Mouse (Mus musculus): ENCODE results near the gene Nceh1. TPM values are rescaled to one million over a fixed set of nuclear protein-coding genes. Genes with fewer than 3 reads are reported as not detected.
A peak's percentile ranks its signal among the peaks of the same experiment; 100 is the strongest.

Gene Nceh1
- 188 TPM for polyA plus RNA-seq (2021)

DNA sequence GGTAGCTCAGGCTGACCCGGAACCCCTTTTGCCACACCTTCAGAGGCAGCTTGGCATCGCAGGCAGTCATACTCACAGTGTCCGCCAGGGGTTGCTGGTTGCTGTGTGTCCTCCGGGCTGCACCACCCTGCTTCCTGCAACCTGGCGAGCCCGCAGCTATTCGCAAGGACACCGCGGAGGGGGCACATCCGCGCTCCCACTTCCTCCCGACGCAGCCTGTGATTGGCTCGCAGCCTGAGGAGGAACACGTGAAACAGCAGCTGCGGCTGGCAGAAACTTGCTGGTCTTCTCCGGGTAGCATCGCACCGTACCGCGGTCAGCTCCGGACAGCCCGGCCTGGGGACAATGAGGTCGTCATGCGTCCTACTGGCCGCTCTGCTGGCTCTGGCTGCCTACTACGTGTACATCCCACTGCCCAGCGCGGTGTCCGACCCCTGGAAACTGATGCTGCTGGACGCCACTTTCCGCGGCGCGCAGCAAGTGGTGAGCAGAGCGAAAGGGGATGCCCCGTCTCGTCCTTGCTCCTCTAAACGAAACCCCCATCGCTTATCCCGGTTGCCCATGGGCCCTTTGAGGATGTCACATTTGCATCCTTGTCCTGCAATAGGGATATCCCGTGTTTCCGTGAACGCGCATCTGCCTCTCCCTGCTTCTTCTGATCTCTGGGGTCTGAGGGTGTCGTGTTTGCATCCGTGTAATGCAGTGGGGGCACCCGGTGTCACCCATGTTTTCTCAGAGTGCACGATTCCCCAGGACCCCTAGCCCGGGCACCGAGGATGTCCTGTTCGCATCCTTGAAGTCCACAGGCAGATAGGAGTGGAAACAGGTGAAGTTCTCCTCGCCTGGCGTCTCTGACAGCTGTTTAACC is at the start of gene Nceh1:
Gene Nceh1 (plus strand): TSS at position 233 of the 868 bp plus-strand sequence.
- no peak for TF ChIP-seq CTCF (IDR thresholded peaks at IDR 0.05)
- in situ Hi-C loops (cut with MboI; ENCODE audit: low pct_unique_long_range_greater_than_20kb): loop anchor here (5.0 kb wide), 1 partner anchor 54 kb away; no protein-coding TSS in a partner anchor
- ATAC-seq (peak; percentile 98), DNase-seq (ENCODE audit: low read depth, low spot score) (peak; percentile 95)
- ChIA-PET CTCF (interaction anchor here (0.6 to 21.2 kb wide), 23 partner anchors 10 to 156 kb away, joined by 3 to 272 read pairs (median 5); partner anchors contain the start of gene Ect2), POLR2A (interaction anchor here (0.5 to 4.3 kb wide), 6 partner anchors 11 to 57 kb away, joined by 3 to 20 read pairs (median 6); no protein-coding TSS in a partner anchor)
- H3K27me3 ChIP-seq: no peaks in the 10 kb centered on the region

DNA sequence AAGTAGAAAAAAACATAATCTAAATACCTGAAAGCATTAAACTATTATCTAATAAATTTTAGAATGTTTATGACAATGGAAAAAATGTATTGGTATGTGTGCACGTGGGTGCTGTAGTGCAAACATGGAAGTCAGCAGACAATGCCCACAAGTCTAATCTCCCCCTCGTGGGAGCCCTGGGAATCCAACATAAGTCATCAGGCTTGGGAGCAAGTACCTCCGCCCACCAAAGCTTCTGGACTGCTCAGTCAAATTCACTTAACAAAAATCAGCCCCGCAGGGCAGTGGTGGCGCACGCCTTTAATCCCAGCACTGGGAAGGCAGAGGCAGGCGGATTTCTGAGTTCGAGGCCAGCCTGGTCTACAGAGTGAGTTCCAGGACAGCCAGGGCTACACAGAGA is 42.7 kb upstream of the Nceh1 start:
- TF ChIP-seq CTCF (IDR thresholded peaks at IDR 0.05): no peak
- ChIA-PET CTCF (interaction anchor here (2.5 kb wide), 1 partner anchor 11 kb away, joined by 8 read pairs; no protein-coding TSS in a partner anchor), POLR2A (no interaction called here)
- in situ Hi-C loops (cut with MboI; ENCODE audit: low pct_unique_long_range_greater_than_20kb): loop anchor here (25.0 kb wide), 1 partner anchor 297 kb away; no protein-coding TSS in a partner anchor
- H3K27me3 ChIP-seq: no peaks in the 10 kb centered on the region
- ATAC-seq (no peak), DNase-seq (ENCODE audit: low read depth, low spot score) (no peak)

DNA sequence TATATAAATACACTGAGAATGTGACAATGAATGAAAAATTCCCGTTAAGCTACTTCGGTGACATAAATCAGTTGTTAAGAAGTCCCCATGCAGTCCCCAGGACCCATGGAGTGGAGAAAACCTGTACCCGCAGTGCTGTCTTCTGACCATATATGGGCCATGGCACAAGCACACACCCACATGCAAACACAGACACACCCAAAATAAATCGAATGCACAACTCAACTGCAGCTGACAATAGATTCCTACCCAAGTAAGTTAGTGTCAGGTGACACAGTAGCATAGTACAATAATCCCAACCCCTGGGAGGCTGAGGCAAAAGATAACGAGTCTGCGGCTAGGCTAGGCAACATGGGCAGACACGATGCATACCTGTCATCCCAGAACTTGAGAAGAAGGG is 39.2 kb upstream of the Nceh1 start:
- no peaks in the 10 kb centered on the region for H3K27me3 ChIP-seq
- ChIA-PET CTCF (interaction anchor here (3.7 kb wide), 1 partner anchor 9 kb away, joined by 14 read pairs; no protein-coding TSS in a partner anchor), POLR2A (no interaction called here)
- no peak for TF ChIP-seq CTCF (IDR thresholded peaks at IDR 0.05)
- ATAC-seq: no peak
- in situ Hi-C loops (cut with MboI; ENCODE audit: low pct_unique_long_range_greater_than_20kb): loop anchor here (25.0 kb wide), 1 partner anchor 294 kb away; no protein-coding TSS in a partner anchor
- no peak for DNase-seq (ENCODE audit: low read depth, low spot score)

DNA sequence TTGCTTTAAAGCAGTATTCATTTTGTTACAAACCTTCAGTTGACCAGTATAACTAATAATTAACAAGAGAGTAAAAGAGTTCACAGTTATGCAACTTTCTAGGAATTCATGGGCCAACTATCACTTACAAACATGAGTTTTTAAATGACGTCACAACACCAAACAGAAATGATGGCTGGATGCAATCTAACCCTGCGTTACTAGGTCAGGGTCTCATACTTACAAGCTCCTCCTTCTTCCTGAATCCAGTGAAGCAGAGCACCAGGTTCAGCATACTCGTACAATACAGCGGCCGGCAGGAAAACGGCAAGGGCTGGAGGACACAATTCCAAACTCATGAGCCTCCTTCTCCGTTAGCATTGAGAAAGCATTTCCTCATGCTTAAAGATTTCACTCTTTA is 37.0 kb upstream of the Nceh1 start:
- no peaks in the 10 kb centered on the region for H3K27me3 ChIP-seq
- ChIA-PET CTCF (interaction anchor here (0.7 to 1.5 kb wide), 5 partner anchors 11 to 55 kb away, joined by 3 to 4 read pairs (median 3); no protein-coding TSS in a partner anchor), POLR2A (interaction anchor here (1.3 kb wide), 1 partner anchor 19 kb away, joined by 4 read pairs; no protein-coding TSS in a partner anchor)
- DNase-seq (ENCODE audit: low read depth, low spot score): no peak
- no peak for TF ChIP-seq CTCF (IDR thresholded peaks at IDR 0.05)
- ATAC-seq: no peak
- in situ Hi-C loops (cut with MboI; ENCODE audit: low pct_unique_long_range_greater_than_20kb): loop anchor here (25.0 kb wide), 1 partner anchor 292 kb away; no protein-coding TSS in a partner anchor

DNA sequence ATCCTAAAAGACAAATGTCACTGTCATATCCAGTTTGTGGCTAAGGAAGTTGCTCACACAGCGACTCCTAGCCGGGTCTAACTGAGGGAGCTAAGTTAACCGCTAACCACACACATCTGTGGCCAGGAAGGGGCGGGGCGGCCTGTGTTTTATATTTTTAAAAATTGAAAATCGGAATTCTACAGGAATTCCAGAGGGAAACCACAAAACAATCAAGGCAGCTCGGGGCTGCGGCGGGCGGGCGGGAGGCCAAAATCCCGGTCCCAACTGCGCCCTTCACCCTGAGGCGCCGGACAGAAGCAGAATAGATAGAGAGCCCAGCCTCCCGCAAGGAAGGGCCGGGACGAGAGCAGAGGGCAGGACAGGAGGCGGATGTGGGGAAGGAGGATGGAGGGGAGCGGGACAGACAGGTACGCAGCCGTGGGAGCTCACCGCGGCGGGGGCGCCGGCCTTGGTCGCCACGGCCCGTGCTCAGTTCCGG is 29.5 kb upstream of the Nceh1 start:
- in situ Hi-C loops (cut with MboI; ENCODE audit: low pct_unique_long_range_greater_than_20kb): no loop called here
- DNase-seq (ENCODE audit: low read depth, low spot score) (no peak), ATAC-seq (peak; percentile 17)
- no peak for TF ChIP-seq CTCF (IDR thresholded peaks at IDR 0.05)
- ChIA-PET CTCF (interaction anchor here (0.9 to 6.2 kb wide), 8 partner anchors 9 to 68 kb away, joined by 3 to 56 read pairs (median 4); partner anchors contain the start of gene Nceh1), POLR2A (interaction anchor here (0.7 to 1.0 kb wide), 5 partner anchors 9 to 24 kb away, joined by 3 to 5 read pairs (median 3); no protein-coding TSS in a partner anchor)
- H3K27me3 ChIP-seq: no peaks in the 10 kb centered on the region

DNA sequence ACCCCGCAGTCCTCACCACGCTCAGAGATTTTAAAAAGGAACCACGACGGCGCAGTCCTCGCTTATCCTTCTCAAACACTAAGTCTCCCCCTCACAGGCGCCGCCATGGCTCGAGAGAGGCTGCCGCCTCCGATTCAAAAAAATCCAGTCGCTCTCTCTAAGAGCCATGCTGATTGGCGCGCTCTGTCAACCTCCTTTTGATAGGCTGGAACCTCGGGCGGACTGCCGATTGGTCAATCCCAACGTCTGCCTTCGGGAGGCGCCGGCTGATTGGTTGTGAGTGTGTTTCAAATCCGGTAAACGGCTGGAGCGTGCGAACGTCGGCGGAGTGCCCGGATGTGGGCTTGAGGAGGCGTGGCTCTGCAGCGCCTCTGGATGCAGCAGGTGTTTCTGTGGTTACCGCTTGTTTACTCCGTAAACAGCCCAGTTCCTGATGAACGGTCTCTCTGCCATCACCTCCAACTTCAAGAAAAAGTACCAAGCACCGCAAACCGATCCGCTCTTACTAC is 29.0 kb upstream of the Nceh1 start, which contains the start of gene Ect2:
Gene Ect2 (minus strand): TSS at position 178 of the 509 bp plus-strand sequence.
- peak; percentile 100 for DNase-seq (ENCODE audit: low read depth, low spot score)
- no peaks in the 10 kb centered on the region for H3K27me3 ChIP-seq
- in situ Hi-C loops (cut with MboI; ENCODE audit: low pct_unique_long_range_greater_than_20kb): no loop called here
- peak; percentile 95 for ATAC-seq
- ChIA-PET CTCF (interaction anchor here (0.9 to 6.2 kb wide), 5 partner anchors 11 to 35 kb away, joined by 3 to 56 read pairs (median 5); partner anchors contain the start of gene Nceh1), POLR2A (interaction anchor here (1.0 to 1.2 kb wide), 4 partner anchors 9 to 23 kb away, joined by 3 read pairs; no protein-coding TSS in a partner anchor)
- no peak for TF ChIP-seq CTCF (IDR thresholded peaks at IDR 0.05)

DNA sequence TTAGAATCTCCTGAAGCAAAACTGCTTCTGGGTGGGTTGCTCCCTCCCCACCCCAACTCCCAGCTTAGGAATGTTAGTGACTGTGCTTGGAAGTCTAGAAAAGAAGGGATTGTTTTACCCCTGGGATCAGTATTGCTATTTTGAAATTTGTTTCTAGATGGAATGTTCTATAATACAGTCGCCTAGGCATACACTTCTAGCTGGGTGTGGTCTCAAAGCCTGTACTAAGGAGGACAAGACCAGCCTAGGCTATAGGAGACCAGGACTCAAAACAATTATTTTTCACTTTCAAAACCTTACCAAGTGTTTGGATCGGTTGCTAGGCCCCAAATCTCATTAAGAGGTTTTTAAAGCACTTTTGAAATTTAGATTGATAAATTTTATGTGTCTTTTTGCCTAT is 28.5 kb upstream of the Nceh1 start:
- ChIA-PET CTCF (interaction anchor here (2.5 to 6.2 kb wide), 2 partner anchors 32 to 36 kb away, joined by 5 to 56 read pairs; partner anchors contain the start of gene Nceh1), POLR2A (interaction anchor here (1.0 to 1.2 kb wide), 3 partner anchors 12 to 22 kb away, joined by 3 read pairs; no protein-coding TSS in a partner anchor)
- no peak for DNase-seq (ENCODE audit: low read depth, low spot score)
- in situ Hi-C loops (cut with MboI; ENCODE audit: low pct_unique_long_range_greater_than_20kb): no loop called here
- no peaks in the 10 kb centered on the region for H3K27me3 ChIP-seq
- ATAC-seq: no peak
- TF ChIP-seq CTCF (IDR thresholded peaks at IDR 0.05): no peak

DNA sequence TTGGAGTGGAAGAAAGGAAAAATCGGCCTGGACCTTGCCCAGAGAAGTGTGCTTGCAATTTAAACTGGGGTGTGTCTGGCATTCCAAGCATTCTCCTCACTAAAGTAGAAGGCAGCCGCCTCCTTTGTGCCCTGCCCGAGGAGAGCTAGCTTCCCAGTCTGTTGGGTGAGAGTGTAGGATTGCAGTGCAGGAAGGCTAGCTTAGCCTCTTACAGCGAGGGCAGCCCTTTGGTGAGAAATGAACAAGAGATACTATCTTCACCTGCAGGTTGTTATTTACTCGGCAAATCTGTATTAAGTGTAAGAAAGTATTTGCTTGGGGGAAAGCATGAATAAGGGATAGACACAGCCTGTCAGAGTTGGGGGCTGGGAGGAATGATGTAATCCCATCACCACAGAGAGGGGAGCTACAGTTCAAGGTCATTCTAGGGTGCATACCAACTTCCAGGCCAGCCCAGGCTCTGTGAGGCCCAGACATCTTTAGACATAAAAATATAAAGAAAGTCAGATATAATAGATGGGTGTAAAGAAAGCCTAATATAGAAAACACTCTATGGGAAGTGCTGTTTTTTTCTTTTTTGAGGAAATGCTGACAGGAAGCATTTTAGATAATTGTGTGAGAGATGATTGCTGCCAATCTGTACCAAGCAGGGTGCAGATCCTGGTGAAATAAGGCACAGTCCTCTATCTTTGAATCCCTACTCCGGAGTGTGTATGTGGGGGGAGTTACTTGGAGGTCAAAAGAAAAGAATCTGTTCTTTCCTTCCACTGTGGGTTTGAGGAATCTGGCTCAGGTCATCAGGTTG is 27.5 kb upstream of the Nceh1 start:
- ChIA-PET POLR2A (no interaction called here), CTCF (interaction anchor here (0.9 to 6.2 kb wide), 5 partner anchors 11 to 55 kb away, joined by 3 to 56 read pairs (median 4); partner anchors contain the start of gene Nceh1)
- TF ChIP-seq CTCF (IDR thresholded peaks at IDR 0.05): no peak
- no peak for DNase-seq (ENCODE audit: low read depth, low spot score)
- ATAC-seq: peak; percentile 73
- in situ Hi-C loops (cut with MboI; ENCODE audit: low pct_unique_long_range_greater_than_20kb): no loop called here
- H3K27me3 ChIP-seq: no peaks in the 10 kb centered on the region

DNA sequence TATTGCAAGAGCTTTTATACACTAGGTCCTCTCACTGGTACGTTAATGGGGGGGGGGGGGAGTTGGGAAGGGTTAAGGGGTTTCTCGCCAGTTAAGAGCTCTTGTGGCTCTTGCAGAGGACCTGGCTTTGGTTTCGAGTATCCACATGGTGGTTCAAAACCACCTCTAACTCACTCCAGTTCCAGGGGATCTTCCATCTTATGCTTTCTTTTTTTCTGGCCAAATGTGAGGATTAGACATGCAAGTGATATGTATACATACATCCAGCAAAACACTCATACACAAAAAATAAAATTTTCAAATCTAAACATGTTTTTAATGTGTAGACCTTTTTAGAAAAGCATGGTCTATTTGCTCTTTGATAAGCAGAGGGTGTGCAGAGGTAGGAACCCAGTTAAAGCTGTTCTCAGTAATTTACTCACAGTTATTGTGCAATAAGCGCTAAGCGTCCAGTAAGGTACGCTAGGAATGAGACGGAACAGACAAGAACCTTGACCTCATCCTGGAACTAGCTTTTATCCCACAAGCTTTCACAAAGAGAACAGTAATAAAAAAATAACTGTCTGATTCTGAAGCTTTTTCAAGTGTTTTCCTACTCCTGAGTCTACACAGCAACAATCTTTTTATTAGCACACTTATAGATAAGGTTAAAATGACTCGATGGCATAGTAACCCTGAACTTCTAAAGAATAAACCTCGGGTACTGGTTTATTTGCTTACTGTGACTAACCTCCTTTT is 26.7 kb upstream of the Nceh1 start:
- no peak for TF ChIP-seq CTCF (IDR thresholded peaks at IDR 0.05)
- CTCF ChIA-PET: interaction anchor here (0.9 to 6.2 kb wide), 6 partner anchors 11 to 81 kb away, joined by 3 to 56 read pairs (median 4); partner anchors contain the start of gene Nceh1
- no peaks in the 10 kb centered on the region for H3K27me3 ChIP-seq
- in situ Hi-C loops (cut with MboI; ENCODE audit: low pct_unique_long_range_greater_than_20kb): no loop called here
- DNase-seq (ENCODE audit: low read depth, low spot score) (no peak), ATAC-seq (no peak)
- POLR2A ChIA-PET: no interaction called here

All from Patski (cell line).